Mouse (Mus musculus): Measurements from ENCODE around the gene Ptges. TPM values are rescaled to one million over a fixed set of nuclear protein-coding genes. Genes with fewer than 3 reads are reported as not detected.
A peak's percentile ranks its signal among the peaks of the same experiment; 100 is the strongest.

Gene Ptges
- polyA plus RNA-seq, 1 experiment from 2014 or later, result 29.2 TPM

DNA sequence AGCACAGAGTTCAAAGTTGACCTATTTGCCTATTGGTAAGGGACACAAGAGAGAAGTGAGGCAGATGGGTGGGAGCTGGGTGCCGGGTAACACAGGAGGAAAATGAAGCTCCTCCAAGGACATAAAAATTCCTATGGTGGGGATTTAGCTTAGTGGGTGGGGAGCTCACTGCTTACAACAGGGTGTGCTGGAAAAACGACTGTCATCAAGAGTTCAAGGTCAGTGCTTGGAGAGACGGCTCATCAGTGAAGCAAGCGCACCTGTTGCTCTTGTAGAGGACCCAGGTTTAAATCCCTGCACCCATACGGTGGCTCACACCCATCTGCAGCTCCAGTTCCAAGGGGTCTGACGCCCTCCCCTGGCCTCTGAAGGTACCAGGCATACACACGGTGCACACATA lies 35.7 kb downstream of the Ptges start:
- ATAC-seq (ENCODE audit: low FRiP score, low TSS enrichment) (no peak), DNase-seq (ENCODE audit: low spot score) (no peak)
- TF ChIP-seq CTCF (IDR thresholded peaks at IDR 0.05; ENCODE audit: low read depth), result no peak
- TF ChIP-seq EP300 (optimal IDR thresholded peaks at IDR 0.05), result no peak
- H3K4me1 ChIP-seq (replicated peaks; ENCODE audit: control insufficient read depth, insufficient read depth), result no peaks in the 10 kb centered on the region
- no peaks in the 10 kb centered on the region for H3K36me3 ChIP-seq (ENCODE audit: control insufficient read depth, insufficient read depth, low read length)
- no peak overlapping the region for H3K9ac ChIP-seq (ENCODE audit: low read length)
- H3K9me3 ChIP-seq (ENCODE audit: control insufficient read depth, low read length), result no peaks in the 10 kb centered on the region
- no peak overlapping the region for H3K4me3 ChIP-seq (ENCODE audit: low read depth, low read length)
- WGBS, result 77% methylated on average over 7 of the region's 7 CpGs
- no peak overlapping the region for H3K27ac ChIP-seq (replicated peaks)
- H3K27me3 ChIP-seq (ENCODE audit: control insufficient read depth, insufficient read depth, low read length), result no peaks in the 10 kb centered on the region
- H3K4me2 ChIP-seq (replicated peaks; ENCODE audit: low read depth), result no peak overlapping the region

DNA sequence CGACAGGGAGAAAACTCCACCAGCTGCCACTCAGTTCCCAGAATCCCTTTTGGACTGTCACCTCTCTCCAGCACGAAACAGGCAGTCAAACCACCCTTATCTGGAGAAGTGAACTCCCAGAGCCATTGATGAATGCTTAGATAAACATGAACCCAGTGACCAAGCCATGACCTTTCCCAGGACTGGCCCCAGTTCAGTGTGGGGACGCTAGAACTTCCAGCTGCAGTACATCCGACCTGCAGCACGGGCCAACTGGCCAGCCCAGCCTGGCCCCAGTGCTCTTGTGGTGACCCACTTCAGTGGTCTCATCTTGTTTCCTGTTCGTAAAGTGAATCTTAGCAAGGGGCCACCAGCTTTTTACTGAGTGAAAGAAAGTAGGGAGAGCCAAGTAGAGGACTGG lies 36.3 kb downstream of the Ptges start:
- no peak for DNase-seq (ENCODE audit: low spot score)
- H3K27ac ChIP-seq (replicated peaks), result no peak overlapping the region
- H3K4me2 ChIP-seq (replicated peaks; ENCODE audit: low read depth), result no peak overlapping the region
- no peaks in the 10 kb centered on the region for H3K4me1 ChIP-seq (replicated peaks; ENCODE audit: control insufficient read depth, insufficient read depth)
- H3K36me3 ChIP-seq (ENCODE audit: control insufficient read depth, insufficient read depth, low read length), result no peaks in the 10 kb centered on the region
- no peaks in the 10 kb centered on the region for H3K27me3 ChIP-seq (ENCODE audit: control insufficient read depth, insufficient read depth, low read length)
- no peak for TF ChIP-seq EP300 (optimal IDR thresholded peaks at IDR 0.05)
- no peak for TF ChIP-seq CTCF (IDR thresholded peaks at IDR 0.05; ENCODE audit: low read depth)
- WGBS, result 22% methylated on average over 6 of the region's 6 CpGs
- no peak overlapping the region for H3K9ac ChIP-seq (ENCODE audit: low read length)
- ATAC-seq (ENCODE audit: low FRiP score, low TSS enrichment), result no peak
- H3K4me3 ChIP-seq (ENCODE audit: low read depth, low read length), result no peak overlapping the region
- no peaks in the 10 kb centered on the region for H3K9me3 ChIP-seq (ENCODE audit: control insufficient read depth, low read length)

DNA sequence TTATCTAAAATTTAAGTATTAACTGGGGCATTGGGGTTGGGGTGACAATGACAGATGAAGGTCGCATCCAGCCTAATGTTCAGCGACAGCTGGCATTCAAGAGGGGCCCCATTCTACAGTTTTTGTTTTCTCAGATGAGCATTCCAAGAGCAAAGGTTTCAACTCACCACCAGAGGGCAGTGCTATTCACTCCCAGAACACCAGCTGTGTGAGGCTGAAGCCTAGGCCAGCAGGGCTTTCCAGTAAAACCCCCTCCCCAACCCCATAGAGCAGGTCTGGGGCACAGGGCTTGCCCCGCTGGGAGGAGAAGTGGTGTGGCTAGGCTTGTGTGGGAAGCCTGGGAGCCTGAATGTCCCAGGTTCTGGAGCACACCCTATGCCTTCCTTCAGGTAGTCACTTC lies 38.7 kb downstream of the Ptges start:
- Histone ChIP-seq H3K4me2 (replicated peaks; ENCODE audit: low read depth) (no peak overlapping the region), H3K27ac (replicated peaks) (no peak overlapping the region), H3K36me3 (ENCODE audit: control insufficient read depth, insufficient read depth, low read length) (no peaks in the 10 kb centered on the region), H3K4me1 (replicated peaks; ENCODE audit: control insufficient read depth, insufficient read depth) (no peaks in the 10 kb centered on the region), H3K4me3 (ENCODE audit: low read depth, low read length) (no peak overlapping the region), H3K27me3 (ENCODE audit: control insufficient read depth, insufficient read depth, low read length) (no peaks in the 10 kb centered on the region), H3K9ac (ENCODE audit: low read length) (no peak overlapping the region), H3K9me3 (ENCODE audit: control insufficient read depth, low read length) (no peaks in the 10 kb centered on the region)
- WGBS, result 7% methylated on average over 3 of the region's 3 CpGs
- peak; percentile 28; the same call in 1 of the 2 replicates for ATAC-seq (ENCODE audit: low FRiP score, low TSS enrichment)
- TF ChIP-seq CTCF (IDR thresholded peaks at IDR 0.05; ENCODE audit: low read depth), result peak; percentile 87
- TF ChIP-seq EP300 (optimal IDR thresholded peaks at IDR 0.05), result no peak
- peak; percentile 50 for DNase-seq (ENCODE audit: low spot score)

DNA sequence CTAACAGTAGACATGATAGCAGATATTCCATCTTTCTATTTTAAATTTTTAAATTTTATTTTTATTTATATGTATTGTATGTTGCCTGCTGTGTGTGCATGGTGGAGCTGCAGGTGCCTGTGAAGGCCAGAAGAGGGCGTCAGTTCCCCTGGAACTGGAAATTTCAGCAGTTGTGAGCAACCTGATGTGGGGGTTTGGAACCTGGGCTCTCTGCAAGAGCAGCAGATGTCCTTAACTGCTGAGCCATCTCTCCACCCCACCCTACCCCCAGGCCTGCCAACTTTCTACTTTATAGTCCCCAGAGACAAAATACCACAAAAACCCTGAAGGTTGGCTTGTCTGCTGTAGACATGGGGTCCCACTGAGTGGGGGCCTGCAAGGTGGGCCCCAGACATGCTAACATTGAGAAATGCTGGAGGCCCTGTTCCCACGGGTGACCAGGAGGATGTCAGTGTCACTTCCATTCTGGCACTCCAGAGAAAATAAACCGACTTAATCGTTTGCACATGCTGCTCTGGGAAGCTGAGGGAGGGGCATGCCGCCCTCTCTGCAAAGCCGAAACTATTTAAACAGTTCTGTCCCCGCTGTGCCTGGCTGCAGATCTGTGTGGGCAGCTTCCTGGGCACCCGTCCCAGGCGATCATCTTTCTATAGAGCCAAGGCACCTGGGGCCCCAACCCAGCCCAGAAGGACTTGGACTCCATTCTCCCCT lies 44.1 kb downstream of the Ptges start:
- 18% methylated on average over 9 of the region's 9 CpGs for WGBS
- ATAC-seq (ENCODE audit: low FRiP score, low TSS enrichment), result no peak

DNA sequence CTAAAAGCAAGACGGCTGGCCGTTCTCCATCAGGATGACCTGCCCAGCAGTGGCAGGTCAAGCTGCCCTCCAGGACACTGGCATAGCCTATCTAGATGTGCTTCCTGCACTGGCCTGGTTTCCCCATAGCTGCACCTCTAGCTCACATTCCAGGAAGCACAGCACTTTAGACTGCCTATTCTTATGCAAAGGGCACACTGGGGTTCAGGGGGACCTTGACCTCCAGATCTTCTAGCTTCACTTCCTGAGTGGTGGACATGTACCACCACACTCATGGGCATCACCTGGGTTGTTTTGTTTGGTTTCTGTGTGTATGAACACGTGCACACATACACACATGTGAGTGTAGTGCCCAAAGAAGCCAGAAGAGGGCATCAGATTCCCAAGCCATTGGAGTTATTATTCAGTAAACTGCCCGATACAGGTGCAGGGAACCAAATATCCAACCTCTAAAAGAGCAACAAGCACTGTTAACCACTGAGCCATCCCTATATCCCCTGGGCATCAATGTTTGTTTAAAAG lies 44.8 kb downstream of the Ptges start:
- H3K4me3 ChIP-seq (ENCODE audit: low read depth, low read length), result no peak overlapping the region
- H3K9me3 ChIP-seq (ENCODE audit: control insufficient read depth, low read length), result no peaks in the 10 kb centered on the region
- DNase-seq (ENCODE audit: low spot score), result no peak
- 0 out of 2 replicates have a peak, but pooled peaks have one; percentile 31 for TF ChIP-seq CTCF (IDR thresholded peaks at IDR 0.05; ENCODE audit: low read depth)
- TF ChIP-seq EP300 (optimal IDR thresholded peaks at IDR 0.05), result no peak
- H3K4me1 ChIP-seq (replicated peaks; ENCODE audit: control insufficient read depth, insufficient read depth), result no peaks in the 10 kb centered on the region
- H3K9ac ChIP-seq (ENCODE audit: low read length), result no peak overlapping the region
- H3K27me3 ChIP-seq (ENCODE audit: control insufficient read depth, insufficient read depth, low read length), result no peaks in the 10 kb centered on the region
- H3K4me2 ChIP-seq (replicated peaks; ENCODE audit: low read depth), result no peak overlapping the region
- H3K36me3 ChIP-seq (ENCODE audit: control insufficient read depth, insufficient read depth, low read length), result no peaks in the 10 kb centered on the region
- WGBS, result 94% methylated on average over 4 of the region's 4 CpGs
- no peak for ATAC-seq (ENCODE audit: low FRiP score, low TSS enrichment)
- H3K27ac ChIP-seq (replicated peaks), result no peak overlapping the region

More for the DNA sequence above, 44.1 kb downstream of the Ptges start:
- Histone ChIP-seq H3K27me3 (ENCODE audit: control insufficient read depth, insufficient read depth, low read length) (no peaks in the 10 kb centered on the region), H3K27ac (replicated peaks) (no peak overlapping the region), H3K9me3 (ENCODE audit: control insufficient read depth, low read length) (no peaks in the 10 kb centered on the region), H3K4me1 (replicated peaks; ENCODE audit: control insufficient read depth, insufficient read depth) (no peaks in the 10 kb centered on the region), H3K9ac (ENCODE audit: low read length) (no peak overlapping the region), H3K4me2 (replicated peaks; ENCODE audit: low read depth) (no peak overlapping the region), H3K4me3 (ENCODE audit: low read depth, low read length) (no peak overlapping the region), H3K36me3 (ENCODE audit: control insufficient read depth, insufficient read depth, low read length) (no peaks in the 10 kb centered on the region)
- DNase-seq (ENCODE audit: low spot score), result no peak
- TF ChIP-seq EP300 (optimal IDR thresholded peaks at IDR 0.05) (no peak), CTCF (IDR thresholded peaks at IDR 0.05; ENCODE audit: low read depth) (peak; percentile 35)

DNA sequence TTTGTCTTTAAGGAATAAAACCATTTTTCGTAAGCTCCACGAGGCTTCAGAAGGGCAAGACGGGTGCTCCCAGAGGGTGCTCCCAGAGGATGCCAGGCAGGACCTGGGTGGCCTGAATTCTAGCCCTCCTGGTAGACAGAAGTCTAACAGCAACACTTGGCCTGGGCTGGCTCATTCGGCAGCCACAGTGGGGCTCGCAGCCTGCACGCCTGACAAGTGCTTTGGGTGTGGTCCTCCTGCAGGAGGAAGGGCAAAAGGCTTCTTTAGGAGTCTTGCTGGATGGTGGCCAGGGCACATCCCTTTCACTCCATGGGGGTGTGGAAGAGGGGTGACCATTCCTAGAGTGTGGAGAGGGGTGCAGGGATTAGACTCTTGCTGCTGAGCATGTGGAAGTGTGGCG lies 48.4 kb downstream of the Ptges start:
- DNase-seq (ENCODE audit: low spot score) (no peak), ATAC-seq (ENCODE audit: low FRiP score, low TSS enrichment) (no peak)
- no peak overlapping the region for H3K9ac ChIP-seq (ENCODE audit: low read length)
- no peaks in the 10 kb centered on the region for H3K27me3 ChIP-seq (ENCODE audit: control insufficient read depth, insufficient read depth, low read length)
- 67% methylated on average over 7 of the region's 7 CpGs for WGBS
- H3K27ac ChIP-seq (replicated peaks), result no peak overlapping the region
- no peaks in the 10 kb centered on the region for H3K36me3 ChIP-seq (ENCODE audit: control insufficient read depth, insufficient read depth, low read length)
- H3K9me3 ChIP-seq (ENCODE audit: control insufficient read depth, low read length), result no peaks in the 10 kb centered on the region
- H3K4me1 ChIP-seq (replicated peaks; ENCODE audit: control insufficient read depth, insufficient read depth), result no peaks in the 10 kb centered on the region
- TF ChIP-seq EP300 (optimal IDR thresholded peaks at IDR 0.05) (no peak), CTCF (IDR thresholded peaks at IDR 0.05; ENCODE audit: low read depth) (no peak)
- H3K4me3 ChIP-seq (ENCODE audit: low read depth, low read length), result no peak overlapping the region
- no peak overlapping the region for H3K4me2 ChIP-seq (replicated peaks; ENCODE audit: low read depth)

Data from stomach, postnatal 0 days (tissue).